Mouse (Mus musculus) liver, adult 2 months (tissue): ENCODE measurements around the gene Cd3g. TPM values are rescaled to one million over a fixed set of nuclear protein-coding genes. Genes with fewer than 3 reads are reported as not detected.

ENCODE experiments used
- DNase-seq: peaks from one replicate; pipeline ENCODE4 v3.0.0-alpha.2; 2011; ENCODE audit warnings: low read depth, low spot score; ENCODE audit errors: extremely low read depth
- H3K27ac ChIP-seq: fragments of 200-500 bp; replicated peaks from 2 replicates; pipeline ENCODE4 v1.5.1; 2012; ENCODE audit warnings: low read depth, mild to moderate bottlenecking, control low read depth, inconsistent platforms, low read length; ENCODE audit not compliant: insufficient read depth
- H3K27me3 ChIP-seq: fragments of 200-500 bp; 2 replicates; pipeline ENCODE4 v1.6.1; 2012; ENCODE audit warnings: mild to moderate bottlenecking, moderate library complexity, low read length, inconsistent platforms; ENCODE audit not compliant: control insufficient read depth, insufficient read depth
- H3K36me3 ChIP-seq: fragments of 200-500 bp; 2 replicates; pipeline ENCODE4 v1.6.1; 2012; ENCODE audit warnings: low read length, inconsistent platforms; ENCODE audit not compliant: control insufficient read depth, insufficient read depth
- H3K4me1 ChIP-seq: fragments of 200-500 bp; 2 replicates; pipeline ENCODE4 v1.6.1; 2011; ENCODE audit warnings: low read length; ENCODE audit not compliant: control insufficient read depth, insufficient read depth
- H3K4me3 ChIP-seq: fragments of 200-500 bp; 2 replicates; pipeline ENCODE4 v1.5.1; 2011; ENCODE audit warnings: low read depth, mild to moderate bottlenecking, control low read depth, low read length, moderate library complexity; ENCODE audit not compliant: insufficient read depth
- H3K79me2 ChIP-seq: fragments of 200-500 bp; 2 replicates; pipeline ENCODE4 v1.6.1; 2012; ENCODE audit warnings: inconsistent platforms, mild to moderate bottlenecking, low read length, moderate library complexity; ENCODE audit not compliant: control insufficient read depth, insufficient read depth
- H3K9ac ChIP-seq: fragments of 200-500 bp; 2 replicates; pipeline ENCODE4 v1.6.1; 2012; ENCODE audit warnings: low read depth, mild to moderate bottlenecking, control low read depth, inconsistent platforms, low read length
- CTCF ChIP-seq: fragments of 200-500 bp; IDR thresholded peaks from 2 replicates; pipeline ENCODE4 v1.5.1; 2011; ENCODE audit warnings: low read depth, low read length, control low read depth
- POLR2A ChIP-seq: fragments of 200-500 bp; IDR thresholded peaks from 2 replicates; pipeline ENCODE4 v1.6.1; 2011; ENCODE audit warnings: low read length, control low read depth; ENCODE audit not compliant: insufficient read depth; ENCODE audit errors: extremely low read depth
- WGBS: fragments of 180-500 bp; shearing (Covaris S2); methylation state at CpG from one replicate; pipeline ENCODE4 v1.1.7; 2018; 5-methylcytosine and 5-hydroxymethylcytosine counted together
- polyA plus RNA-seq: library from polyadenylated mRNA; depleted of rRNA; stranded (reverse); fragments of >200 nt; gene quantifications from 2 replicates; pipeline ENCODE4 v1.2.3, GENCODE M21; 2012
- total RNA-seq: library from RNA; depleted of rRNA; stranded (reverse); fragments of >200 nt; gene quantifications from 2 replicates; pipeline ENCODE4 v1.2.3, GENCODE M21; 2014

Cd3g gene
- total and polyA plus RNA-seq, 2 experiments = 0.38 to 1.6 TPM

DNA sequence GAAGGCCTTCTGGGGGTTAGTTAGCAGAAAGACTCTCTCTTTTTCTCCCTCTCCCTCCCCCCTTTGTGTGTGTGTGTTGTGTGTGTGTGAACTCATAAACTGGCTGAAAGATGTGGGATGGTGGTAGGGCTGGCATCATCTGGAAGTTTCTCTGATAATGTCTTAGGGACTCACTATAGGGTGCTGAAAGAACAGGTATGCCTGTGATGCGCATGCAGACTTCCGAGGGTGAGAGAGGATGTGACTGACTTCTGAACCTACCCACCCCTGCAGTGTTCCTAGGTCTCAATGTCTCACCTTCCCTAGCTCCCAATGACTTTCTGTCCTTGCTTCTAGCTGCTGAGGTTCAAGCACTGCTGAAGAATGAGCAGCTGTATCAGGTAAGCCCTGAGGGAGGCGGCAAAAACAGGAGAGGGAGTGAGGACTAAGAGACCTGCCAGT, 5.5 kb upstream of the Cd3g start:
- WGBS = 64% methylated on average over 3 of the region's 3 CpGs
- H3K4me3 ChIP-seq = no peak overlapping the region
- no peaks in the 10 kb centered on the region for H3K36me3 ChIP-seq
- no peak for DNase-seq
- H3K27ac ChIP-seq = no peak overlapping the region
- TF ChIP-seq CTCF (no peak), POLR2A (no peak)
- H3K79me2 ChIP-seq = no peaks in the 10 kb centered on the region
- no peak overlapping the region for H3K9ac ChIP-seq
- no peaks in the 10 kb centered on the region for H3K27me3 ChIP-seq
- no peaks in the 10 kb centered on the region for H3K4me1 ChIP-seq

GRCm38 (mm10) chr9:44983001-44983400, 2.8 kb upstream of the Cd3g start:
- no peak for DNase-seq
- 64% methylated on average over 2 of the region's 2 CpGs for WGBS
- H3K27ac ChIP-seq = no peak overlapping the region
- no peak for TF ChIP-seq CTCF
- no peak for TF ChIP-seq POLR2A
- H3K36me3 ChIP-seq = no peaks in the 10 kb centered on the region
- no peak overlapping the region for H3K9ac ChIP-seq
- no peaks in the 10 kb centered on the region for H3K4me1 ChIP-seq
- no peaks in the 10 kb centered on the region for H3K79me2 ChIP-seq
- no peak overlapping the region for H3K4me3 ChIP-seq
- no peaks in the 10 kb centered on the region for H3K27me3 ChIP-seq

GRCm38 (mm10) chr9:44982531-44982930, 2.3 kb upstream of the Cd3g start:
- no peak for DNase-seq
- no peaks in the 10 kb centered on the region for H3K79me2 ChIP-seq
- no peaks in the 10 kb centered on the region for H3K36me3 ChIP-seq
- no peak overlapping the region for H3K4me3 ChIP-seq
- no peak overlapping the region for H3K9ac ChIP-seq
- WGBS = 73% methylated on average over 3 of the region's 3 CpGs
- no peaks in the 10 kb centered on the region for H3K4me1 ChIP-seq
- no peaks in the 10 kb centered on the region for H3K27me3 ChIP-seq
- TF ChIP-seq CTCF = no peak
- TF ChIP-seq POLR2A = no peak
- no peak overlapping the region for H3K27ac ChIP-seq

GRCm38 (mm10) chr9:44982081-44982480, 1.9 kb upstream of the Cd3g start:
- DNase-seq = no peak
- TF ChIP-seq CTCF = no peak
- no peak for TF ChIP-seq POLR2A

DNA sequence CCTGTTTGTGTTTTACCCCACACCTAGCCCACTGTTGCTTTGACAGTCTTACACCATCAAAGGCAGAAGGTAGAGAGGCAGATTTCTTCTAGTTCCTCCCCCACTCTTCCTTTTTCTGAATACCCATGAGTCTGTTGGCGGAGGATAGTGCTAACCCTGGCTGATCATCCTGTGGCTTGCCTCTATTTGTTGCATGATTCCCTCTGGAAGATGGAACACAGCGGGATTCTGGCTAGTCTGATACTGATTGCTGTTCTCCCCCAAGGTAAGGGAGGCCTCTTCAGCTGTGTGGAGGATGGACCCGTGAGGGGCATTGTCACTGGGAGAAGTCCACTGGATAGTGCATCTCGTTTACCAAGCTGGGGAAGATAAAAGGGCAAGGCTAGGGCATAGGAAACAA, 1.4 kb upstream of the Cd3g start, which contains the start of gene Cd3d:
Cd3d (plus strand) TSS at position 111 of the 400 bp plus-strand sequence.
- 75% methylated on average over 4 of the region's 4 CpGs for WGBS
- DNase-seq = no peak
- H3K4me1 ChIP-seq = no peaks in the 10 kb centered on the region
- H3K4me3 ChIP-seq = no peak within 1 kb of the TSS
- H3K79me2 ChIP-seq = no peaks in the 10 kb centered on the region
- no peaks in the 10 kb centered on the region for H3K27me3 ChIP-seq
- no peak within 1 kb of the TSS for H3K9ac ChIP-seq
- TF ChIP-seq CTCF (no peak), POLR2A (no peak)
- H3K27ac ChIP-seq = no peak within 1 kb of the TSS
- H3K36me3 ChIP-seq = no peaks in the 10 kb centered on the region

More at GRCm38 (mm10) chr9:44982081-44982480, 1.9 kb upstream of the Cd3g start:
- no peaks in the 10 kb centered on the region for H3K27me3 ChIP-seq
- no peaks in the 10 kb centered on the region for H3K4me1 ChIP-seq
- H3K36me3 ChIP-seq = no peaks in the 10 kb centered on the region
- 81% methylated on average over 8 of the region's 8 CpGs for WGBS
- no peak overlapping the region for H3K9ac ChIP-seq
- no peak overlapping the region for H3K27ac ChIP-seq
- H3K4me3 ChIP-seq = no peak overlapping the region
- no peaks in the 10 kb centered on the region for H3K79me2 ChIP-seq

GRCm38 (mm10) chr9:44981104-44981503, 873 bp upstream of the Cd3g start:
- H3K27me3 ChIP-seq = no peaks in the 10 kb centered on the region
- DNase-seq = no peak
- no peak for TF ChIP-seq POLR2A
- TF ChIP-seq CTCF = no peak
- H3K79me2 ChIP-seq = no peaks in the 10 kb centered on the region
- H3K4me1 ChIP-seq = no peaks in the 10 kb centered on the region
- 88% methylated on average over 2 of the region's 2 CpGs for WGBS
- no peaks in the 10 kb centered on the region for H3K36me3 ChIP-seq
- H3K27ac ChIP-seq = no peak overlapping the region
- H3K9ac ChIP-seq = no peak overlapping the region
- H3K4me3 ChIP-seq = no peak overlapping the region
